Mouse (Mus musculus) erythroid progenitor cell, adult 5-6 weeks (primary cell): Measurements from ENCODE around the gene Defa32. TPM values are rescaled to one million over a fixed set of nuclear protein-coding genes. Genes with fewer than 3 reads are reported as not detected.
"Not testable (repeated sequence)": the region's sequence is repeated elsewhere in the genome, so short reads cannot be mapped to it uniquely, and the experiment has no call there.

Experiments used
- ATAC-seq: replicated peaks from 2 replicates; pipeline ENCODE4 v1.8.0; 2016; ENCODE audit warnings: moderate number of reproducible peaks, mild to moderate bottlenecking, moderate TSS enrichment, inconsistent platforms; ENCODE audit not compliant: poor library complexity, low FRiP score, severe bottlenecking
- total RNA-seq, 2 experiments: library from RNA; stranded (forward) in 1 of 2; stranded (reverse) in 1 of 2; fragments of 150-400 nt in 1 of 2; fragments of 186-747, 209-891 nt in 1 of 2; gene quantifications; 2 replicates each; pipeline versions ENCODE4 v1.2.3 to v1.2.4; 2015 to 2017; ENCODE audit warnings: low replicate concordance in 2 of 2

Defa32 gene
- total RNA-seq (2015; ENCODE audit: low replicate concordance), result not detected in 2 replicates
- total RNA-seq (2017; ENCODE audit: low replicate concordance), result not detected in 2 replicates

- ATAC-seq, result not testable (repeated sequence)
These were observed at the start of gene Defa32 for GRCm38 (mm10) chr8:21528732-21529131. Gene Defa32 (plus strand): TSS chr8:21529032.

DNA sequence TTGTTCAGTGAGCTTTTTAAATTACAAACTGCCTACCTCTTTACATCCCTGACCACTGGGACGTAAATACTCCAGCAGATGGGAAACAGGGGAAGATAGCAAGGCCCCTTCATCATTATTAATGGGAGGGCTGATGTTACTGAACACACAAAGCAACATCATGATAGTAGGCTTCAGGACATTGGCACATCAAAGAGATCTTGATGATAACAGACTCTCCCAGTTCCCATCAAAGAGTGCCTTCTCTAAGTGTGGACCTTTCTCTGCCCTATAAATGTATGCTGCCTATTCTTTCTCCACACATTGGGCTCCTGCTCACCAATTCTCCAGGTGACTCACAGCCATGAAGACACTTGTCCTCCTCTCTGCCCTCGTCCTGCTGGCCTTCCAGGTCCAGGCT lies 19.9 kb upstream of the Defa32 start, which contains the start of gene Defa20:
Defa20 (plus strand) TSS at position 301 of the 400 bp plus-strand sequence.
- ATAC-seq, result not testable (repeated sequence)

- not testable (repeated sequence) for ATAC-seq
These were observed 36.3 kb downstream of the Defa32 start, which contains the start of gene Defa37 for GRCm38 (mm10) chr8:21565086-21565485. Gene Defa37 (plus strand): TSS chr8:21565386.

Other genes with a start within 250 kb of the Defa32 start
- not detected in 2 replicates for gene Defa27, start 213.5 kb upstream of the Defa32 start, total RNA-seq (2015; ENCODE audit: low replicate concordance)
- not detected in 2 replicates for gene Defa27, start 213.5 kb upstream of the Defa32 start, total RNA-seq (2017; ENCODE audit: low replicate concordance)
- not detected in 2 replicates for gene Defa29, start 202.0 kb upstream of the Defa32 start, total RNA-seq (2015; ENCODE audit: low replicate concordance)
- not detected in 2 replicates for gene Defa29, start 202.0 kb upstream of the Defa32 start, total RNA-seq (2017; ENCODE audit: low replicate concordance)
- not detected in 2 replicates for gene Defa2, start 150.5 kb upstream of the Defa32 start, total RNA-seq (2015; ENCODE audit: low replicate concordance)
- not detected in 2 replicates for gene Defa2, start 150.5 kb upstream of the Defa32 start, total RNA-seq (2017; ENCODE audit: low replicate concordance)
- not detected in 2 replicates for gene Defa33, start 137.2 kb upstream of the Defa32 start, total RNA-seq (2015; ENCODE audit: low replicate concordance)
- not detected in 2 replicates for gene Defa33, start 137.2 kb upstream of the Defa32 start, total RNA-seq (2017; ENCODE audit: low replicate concordance)
- gene Defa36, start 101.6 kb upstream of the Defa32 start, total RNA-seq (2015; ENCODE audit: low replicate concordance), result not detected in 2 replicates
- gene Defa36, start 101.6 kb upstream of the Defa32 start, total RNA-seq (2017; ENCODE audit: low replicate concordance), result not detected in 2 replicates
- not detected in 2 replicates for gene Gm7849, start 72.5 kb upstream of the Defa32 start, total RNA-seq (2015; ENCODE audit: low replicate concordance)
- gene Gm7849, start 72.5 kb upstream of the Defa32 start, total RNA-seq (2017; ENCODE audit: low replicate concordance), result not detected in 2 replicates
- not detected in 2 replicates for gene Defa20, start 19.8 kb upstream of the Defa32 start, total RNA-seq (2015; ENCODE audit: low replicate concordance)
- gene Defa20, start 19.8 kb upstream of the Defa32 start, total RNA-seq (2017; ENCODE audit: low replicate concordance), result not detected in 2 replicates
- not detected in 2 replicates for gene Defa37, start 36.4 kb downstream of the Defa32 start, total RNA-seq (2015; ENCODE audit: low replicate concordance)
- not detected in 2 replicates for gene Defa37, start 36.4 kb downstream of the Defa32 start, total RNA-seq (2017; ENCODE audit: low replicate concordance)
- gene Defa28, start 54.0 kb downstream of the Defa32 start, total RNA-seq (2015; ENCODE audit: low replicate concordance), result not detected in 2 replicates
- gene Defa28, start 54.0 kb downstream of the Defa32 start, total RNA-seq (2017; ENCODE audit: low replicate concordance), result not detected in 2 replicates
- not detected in 2 replicates for gene Gm7861, start 65.5 kb downstream of the Defa32 start, total RNA-seq (2015; ENCODE audit: low replicate concordance)
- gene Gm7861, start 65.5 kb downstream of the Defa32 start, total RNA-seq (2017; ENCODE audit: low replicate concordance), result not detected in 2 replicates
- not detected in 2 replicates for gene Defa26, start 89.2 kb downstream of the Defa32 start, total RNA-seq (2015; ENCODE audit: low replicate concordance)
- not detected in 2 replicates for gene Defa26, start 89.2 kb downstream of the Defa32 start, total RNA-seq (2017; ENCODE audit: low replicate concordance)
- gene Defa17, start 126.7 kb downstream of the Defa32 start, total RNA-seq (2015; ENCODE audit: low replicate concordance), result not detected in 2 replicates
- not detected in 2 replicates for gene Defa17, start 126.7 kb downstream of the Defa32 start, total RNA-seq (2017; ENCODE audit: low replicate concordance)
- not detected in 2 replicates for gene Defa34, start 136.8 kb downstream of the Defa32 start, total RNA-seq (2015; ENCODE audit: low replicate concordance)
- not detected in 2 replicates for gene Defa34, start 136.8 kb downstream of the Defa32 start, total RNA-seq (2017; ENCODE audit: low replicate concordance)
- gene AY761184, start 174.6 kb downstream of the Defa32 start, total RNA-seq (2015; ENCODE audit: low replicate concordance), result not detected in 2 replicates
- not detected in 2 replicates for gene AY761184, start 174.6 kb downstream of the Defa32 start, total RNA-seq (2017; ENCODE audit: low replicate concordance)
- gene Defa24, start 205.5 kb downstream of the Defa32 start, total RNA-seq (2015; ENCODE audit: low replicate concordance), result not detected in 2 replicates
- not detected in 2 replicates for gene Defa24, start 205.5 kb downstream of the Defa32 start, total RNA-seq (2017; ENCODE audit: low replicate concordance)